Mouse (Mus musculus) induced T-regulatory cell, adult 2 months (primary cell): ENCODE measurements around the gene Nrcam.

Experiments used
- DNase-seq: peaks from one replicate; pipeline ENCODE4 v3.0.0-alpha.2; 2012; ENCODE audit warnings: low read depth

The Nrcam gene

GRCm38 (mm10) chr12:44371076-44371710, 42.5 kb downstream of the Nrcam start:
- no peak for DNase-seq

- DNase-seq, result no peak
These were observed 47.3 kb downstream of the Nrcam start for GRCm38 (mm10) chr12:44375956-44376355.

- DNase-seq, result no peak
These were observed 49.9 kb downstream of the Nrcam start for GRCm38 (mm10) chr12:44378431-44379161.

GRCm38 (mm10) chr12:44380805-44381204, 52.1 kb downstream of the Nrcam start:
- no peak for DNase-seq

- DNase-seq, result no peak
These were observed 57.7 kb downstream of the Nrcam start for GRCm38 (mm10) chr12:44386398-44386797.

GRCm38 (mm10) chr12:44388220-44388619, 59.5 kb downstream of the Nrcam start:
- DNase-seq, result no peak

GRCm38 (mm10) chr12:44390391-44391137, 61.9 kb downstream of the Nrcam start:
- no peak for DNase-seq

GRCm38 (mm10) chr12:44394901-44395300, 66.2 kb downstream of the Nrcam start:
- DNase-seq, result no peak

- no peak for DNase-seq
These were observed 69.1 kb downstream of the Nrcam start for GRCm38 (mm10) chr12:44397782-44398181.

GRCm38 (mm10) chr12:44402134-44402533, 73.4 kb downstream of the Nrcam start:
- no peak for DNase-seq

- no peak for DNase-seq
These were observed 74.6 kb downstream of the Nrcam start for GRCm38 (mm10) chr12:44403270-44403669.

- DNase-seq, result no peak
These were observed 75.2 kb downstream of the Nrcam start for GRCm38 (mm10) chr12:44403731-44404424.

GRCm38 (mm10) chr12:44409786-44410185, 81.1 kb downstream of the Nrcam start:
- DNase-seq, result no peak

GRCm38 (mm10) chr12:44411031-44411430, 82.3 kb downstream of the Nrcam start:
- DNase-seq, result no peak

- no peak for DNase-seq
These were observed 93.6 kb downstream of the Nrcam start for GRCm38 (mm10) chr12:44422154-44422866.

- DNase-seq, result no peak
These were observed 94.2 kb downstream of the Nrcam start for GRCm38 (mm10) chr12:44422867-44423255.

GRCm38 (mm10) chr12:44424011-44424410, 95.3 kb downstream of the Nrcam start:
- DNase-seq, result no peak

- DNase-seq, result no peak
These were observed 96.4 kb downstream of the Nrcam start for GRCm38 (mm10) chr12:44425040-44425439.

GRCm38 (mm10) chr12:44430335-44430734, 101.7 kb downstream of the Nrcam start:
- no peak for DNase-seq

GRCm38 (mm10) chr12:44430996-44431395, 102.3 kb downstream of the Nrcam start:
- no peak for DNase-seq

- no peak for DNase-seq
These were observed 104.0 kb downstream of the Nrcam start for GRCm38 (mm10) chr12:44432727-44433126.
